ENCODE assay signal across 15 mouse cellular contexts in the genomic region with DNA sequence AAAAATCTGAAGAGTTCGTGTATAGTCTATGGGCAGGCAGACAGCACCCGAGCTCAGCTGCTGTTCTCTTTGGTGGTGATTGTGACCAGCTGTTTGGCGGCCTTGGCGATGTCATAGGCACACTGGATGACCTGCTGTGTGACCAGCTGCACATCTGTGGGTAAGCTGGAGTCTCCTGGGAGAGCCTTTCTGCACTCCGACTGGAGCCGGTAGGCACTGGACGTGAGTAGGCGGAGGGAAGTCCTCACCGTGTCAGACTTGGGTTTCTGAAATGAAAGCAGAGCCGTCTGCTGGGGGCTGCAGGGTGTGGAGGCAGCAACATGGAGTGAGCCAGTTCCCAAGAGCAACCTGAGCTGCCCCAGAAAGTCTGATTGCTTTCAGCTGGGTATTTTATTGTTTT. TPM values are rescaled to one million over a fixed set of nuclear protein-coding genes. Genes with fewer than 3 reads are reported as not detected.
DNase-seq lines count a peak whose midpoint lies in the region; ATAC-seq and TF ChIP-seq lines count a peak whose summit lies in the region.
"Had no signal": no experiment of that assay in that cellular context is flagged by ENCODE, and none has a peak within 500 bp of the region (broad histone marks: within the 10 kb centered on the region; RNA-seq: fewer than 3 reads in every experiment).

No protein-coding gene starts in this region.

- no peak overlapping the region for H3K4me3 ChIP-seq in lung, embryonic 14.5 days (ENCODE audit: low read depth, low read length)
- H3K4me3 ChIP-seq in lung, adult 2 months (replicated peaks; ENCODE audit: extremely low read depth, low read depth, low read length): no peak overlapping the region
- H3K4me3 ChIP-seq in myocyte: no peak overlapping the region
- H3K4me3 ChIP-seq in midbrain, postnatal 0 days (ENCODE audit: low read depth, low read length): no peak overlapping the region
- H3K4me3 ChIP-seq: heart, embryonic 15.5 days; intestine, embryonic 15.5 days; stomach, embryonic 15.5 days had no signal

- WGBS in lung, embryonic 14.5 days: 61% methylated on average over 10 of the region's 10 CpGs
- 71% methylated on average over 10 of the region's 10 CpGs for WGBS in lung, adult 2 months
- 76% methylated on average over 10 of the region's 10 CpGs for WGBS in midbrain, postnatal 0 days

- peaks cover 80% of the 10 kb centered on the region for H3K36me3 ChIP-seq in lung, embryonic 14.5 days (ENCODE audit: insufficient read depth)
- no peaks in the 10 kb centered on the region for H3K36me3 ChIP-seq in myocyte (ENCODE audit: control insufficient read depth, insufficient read depth)
- H3K36me3 ChIP-seq in midbrain, postnatal 0 days (ENCODE audit: insufficient read depth, low read length): peaks cover 65% of the 10 kb centered on the region

- H3ac ChIP-seq in myocyte (ENCODE audit: control insufficient read depth, insufficient read length): no peak overlapping the region

- peak; percentile 47 for DNase-seq in gastrocnemius, postnatal 25 days
- DNase-seq in gastrocnemius, adult 8-10 months (ENCODE audit: low spot score in 2 of 2): no peak
- peak; percentile 36 for DNase-seq in lung, embryonic 14.5 days
- no peak for DNase-seq in lung, adult 2 months
- peak; percentile 38 for DNase-seq in heart, postnatal 4 days
- DNase-seq in adrenal gland, adult 8-10 months: no peak
- no peak for DNase-seq in midbrain, postnatal 0 days (ENCODE audit: low spot score)
- DNase-seq: cerebellum, adult 9-10 months; forebrain, postnatal 0 days; right cerebral cortex, postnatal 25 days had no signal

- no peak overlapping the region for H3K4me2 ChIP-seq in lung, embryonic 14.5 days
- no peak overlapping the region for H3K4me2 ChIP-seq in myocyte (ENCODE audit: low read depth)
- no peak overlapping the region for H3K4me2 ChIP-seq in midbrain, postnatal 0 days (ENCODE audit: low read depth, low read length, poor library complexity, severe bottlenecking)
- H3K4me2 ChIP-seq: heart, embryonic 15.5 days; intestine, embryonic 15.5 days; stomach, embryonic 15.5 days had no signal

- H3K4me1 ChIP-seq in lung, embryonic 14.5 days (ENCODE audit: insufficient read depth): no peaks in the 10 kb centered on the region
- no peaks in the 10 kb centered on the region for H3K4me1 ChIP-seq in lung, adult 2 months (ENCODE audit: control insufficient read depth, insufficient read depth, low read length)
- H3K4me1 ChIP-seq in midbrain, postnatal 0 days (ENCODE audit: insufficient read depth, low read length): no peaks in the 10 kb centered on the region
- H3K4me1 ChIP-seq: heart, embryonic 15.5 days; stomach, embryonic 15.5 days had no signal

- no peak overlapping the region for H3K9ac ChIP-seq in lung, embryonic 14.5 days
- no peak overlapping the region for H3K9ac ChIP-seq in midbrain, postnatal 0 days (replicated peaks; ENCODE audit: low read length, poor library complexity, severe bottlenecking)
- H3K9ac ChIP-seq: forebrain, postnatal 0 days; heart, embryonic 15.5 days; intestine, embryonic 15.5 days; stomach, embryonic 15.5 days had no signal

- ATAC-seq in lung, embryonic 14.5 days (ENCODE audit: insufficient read depth): no peak
- no peak for ATAC-seq in midbrain, postnatal 0 days (ENCODE audit: low FRiP score)
- ATAC-seq: activated CD4-positive, CD25-positive, alpha-beta regulatory T cell, adult 4 months; forebrain, postnatal 0 days; intestine, embryonic 15.5 days had no signal

- H3K9me3 ChIP-seq in lung, embryonic 14.5 days (ENCODE audit: low read depth, low read length): no peaks in the 10 kb centered on the region
- no peaks in the 10 kb centered on the region for H3K9me3 ChIP-seq in midbrain, postnatal 0 days (ENCODE audit: low read length)
- H3K9me3 ChIP-seq: heart, embryonic 15.5 days; intestine, embryonic 15.5 days; stomach, embryonic 15.5 days had no signal

- H3K27me3 ChIP-seq in lung, embryonic 14.5 days (ENCODE audit: insufficient read depth, low read length): no peaks in the 10 kb centered on the region
- H3K27me3 ChIP-seq in myocyte (ENCODE audit: control insufficient read depth, insufficient read depth, insufficient read length): no peaks in the 10 kb centered on the region
- H3K27me3 ChIP-seq in midbrain, postnatal 0 days (ENCODE audit: insufficient read depth, low read length): no peaks in the 10 kb centered on the region
- H3K27me3 ChIP-seq: heart, embryonic 15.5 days; intestine, embryonic 15.5 days; stomach, embryonic 15.5 days had no signal

- no peak for TF ChIP-seq POLR2A in lung, adult 2 months (IDR thresholded peaks at IDR 0.05; ENCODE audit: borderline replicate concordance, extremely low read depth, low read depth, low read length)
- no peak for TF ChIP-seq POLR2A in myocyte (IDR thresholded peaks at IDR 0.05; ENCODE audit: insufficient read length, low read depth)

- no peak for TF ChIP-seq CTCF in lung, embryonic 14.5 days (IDR thresholded peaks at IDR 0.05; ENCODE audit: low read depth)
- no peak for TF ChIP-seq CTCF in lung, adult 2 months (IDR thresholded peaks at IDR 0.05; ENCODE audit: insufficient read depth, low read length)
- TF ChIP-seq CTCF in midbrain, postnatal 0 days (IDR thresholded peaks at IDR 0.05): no peak

- H3K27ac ChIP-seq in lung, embryonic 14.5 days (ENCODE audit: low read depth): no peak overlapping the region
- no peak overlapping the region for H3K27ac ChIP-seq in midbrain, postnatal 0 days (ENCODE audit: low read depth, low read length)
- H3K27ac ChIP-seq: heart, embryonic 15.5 days; intestine, embryonic 15.5 days; stomach, embryonic 15.5 days had no signal

- H3K79me2 ChIP-seq in myocyte (ENCODE audit: control insufficient read depth, insufficient read depth): no peaks in the 10 kb centered on the region

TF ChIP-seq in myocyte, 11 proteins besides CTCF, POLR2A, EP300 and RAD21:
- TF ChIP-seq POLR2AphosphoS2 (IDR thresholded peaks at IDR 0.05; ENCODE audit: insufficient read length, low read depth): no peak
- TF ChIP-seq MYOD1 (IDR thresholded peaks at IDR 0.05; ENCODE audit: control insufficient read depth in 1 of 3, insufficient read length in 2 of 3, low read depth in 2 of 3): peak in 2 of 3 experiments; percentile 22 to 71

RNA-seq across cellular contexts. Expression of a gene that starts 22.6 kb away (rescaled TPM):
- 1 to 10 TPM; 2.3 to 2.8 TPM for total RNA-seq in gastrocnemius, postnatal 25 days (2021)
- 1 to 10 TPM; 3.1 to 3.9 (median 3.4) TPM for total RNA-seq in gastrocnemius, adult 8-10 months (2022)
- polyA plus RNA-seq in lung, embryonic 14.5 days (2014; fragmentation: Nextera tagmentation; extraction: Ambion mirVana): 13.1 and 14.8 TPM in 2 replicates
- polyA plus RNA-seq in lung, adult 2 months (2012; rRNA removed): 12.2 and 17.3 TPM in 2 replicates
- total RNA-seq in heart, postnatal 4 days (2021): 1 to 10 TPM; 5.3 to 6.8 TPM
- polyA plus RNA-seq in myocyte (2012; fragmentation: generic; extraction: Trizol): 9.3 TPM
- 10 to 100 TPM in 2 of 4 experiments, 1 to 10 TPM in 2; 7.4 to 27.5 (median 12.3) TPM for total RNA-seq in adrenal gland, adult 8-10 months (2022)
- total RNA-seq in midbrain, postnatal 0 days (2014; rRNA removed): 10.9 and 11.2 TPM in 2 replicates
- polyA plus RNA-seq in midbrain, postnatal 0 days (2015; fragmentation: Nextera tagmentation; extraction: Ambion mirVana): 12.6 and 14.4 TPM in 2 replicates

RNA-seq across cellular contexts. Expression of a gene that starts 39.3 kb away (rescaled TPM):
- 1 to 10 TPM; 9.0 to 10.0 TPM for total RNA-seq in gastrocnemius, postnatal 25 days (2021)
- 1 to 10 TPM; 4.9 to 8.5 (median 6.7) TPM for total RNA-seq in gastrocnemius, adult 8-10 months (2022)
- polyA plus RNA-seq in lung, embryonic 14.5 days (2014; fragmentation: Nextera tagmentation; extraction: Ambion mirVana): 71.1 and 74.8 TPM in 2 replicates
- 222 and 259 TPM in 2 replicates for polyA plus RNA-seq in lung, adult 2 months (2012; rRNA removed)
- total RNA-seq in heart, postnatal 4 days (2021): 10 to 100 TPM; 24.4 to 26.8 TPM
- polyA plus RNA-seq in myocyte (2012; fragmentation: generic; extraction: Trizol): 45.2 TPM
- total RNA-seq in adrenal gland, adult 8-10 months (2022): 10 to 100 TPM; 49.4 to 67.4 (median 55.3) TPM
- total RNA-seq in midbrain, postnatal 0 days (2014; rRNA removed): 27.0 and 42.1 TPM in 2 replicates
- 32.6 and 35.3 TPM in 2 replicates for polyA plus RNA-seq in midbrain, postnatal 0 days (2015; fragmentation: Nextera tagmentation; extraction: Ambion mirVana)

RNA-seq across cellular contexts. Expression of a gene that starts 44.3 kb away (rescaled TPM):
- total RNA-seq in gastrocnemius, postnatal 25 days (2021): 10 to 100 TPM; 21.7 to 22.1 TPM
- 10 to 100 TPM; 12.8 to 15.7 (median 14.4) TPM for total RNA-seq in gastrocnemius, adult 8-10 months (2022)
- 83.2 and 86.4 TPM in 2 replicates for polyA plus RNA-seq in lung, embryonic 14.5 days (2014; fragmentation: Nextera tagmentation; extraction: Ambion mirVana)
- 92.1 and 104 TPM in 2 replicates for polyA plus RNA-seq in lung, adult 2 months (2012; rRNA removed)
- 10 to 100 TPM; 60.6 to 60.8 TPM for total RNA-seq in heart, postnatal 4 days (2021)
- polyA plus RNA-seq in myocyte (2012; fragmentation: generic; extraction: Trizol): 51.2 TPM
- 10 to 100 TPM; 66.7 to 96.6 (median 86.8) TPM for total RNA-seq in adrenal gland, adult 8-10 months (2022)
- total RNA-seq in midbrain, postnatal 0 days (2014; rRNA removed): 39.3 and 47.3 TPM in 2 replicates
- 22.4 and 24.9 TPM in 2 replicates for polyA plus RNA-seq in midbrain, postnatal 0 days (2015; fragmentation: Nextera tagmentation; extraction: Ambion mirVana)

RNA-seq across cellular contexts. Expression of a gene that starts 45.2 kb away (rescaled TPM):
- 10 to 100 TPM; 16.1 to 21.7 TPM for total RNA-seq in gastrocnemius, postnatal 25 days (2021)
- 10 to 100 TPM; 12.7 to 19.4 (median 16.6) TPM for total RNA-seq in gastrocnemius, adult 8-10 months (2022)
- 45.9 and 51.8 TPM in 2 replicates for polyA plus RNA-seq in lung, embryonic 14.5 days (2014; fragmentation: Nextera tagmentation; extraction: Ambion mirVana)
- 97.6 and 105 TPM in 2 replicates for polyA plus RNA-seq in lung, adult 2 months (2012; rRNA removed)
- total RNA-seq in heart, postnatal 4 days (2021): 10 to 100 TPM; 38.8 to 49.5 TPM
- polyA plus RNA-seq in myocyte (2012; fragmentation: generic; extraction: Trizol): 21.6 TPM
- 10 to 100 TPM; 32.8 to 59.9 (median 45.6) TPM for total RNA-seq in adrenal gland, adult 8-10 months (2022)
- total RNA-seq in midbrain, postnatal 0 days (2014; rRNA removed): 41.8 and 45.1 TPM in 2 replicates
- 25.5 and 33.8 TPM in 2 replicates for polyA plus RNA-seq in midbrain, postnatal 0 days (2015; fragmentation: Nextera tagmentation; extraction: Ambion mirVana)

Comparison
In these comparisons a context has a peak if more than half of its experiments do, and no peak if none do; other contexts are left out.
1. DNase-seq: peak in gastrocnemius, postnatal 25 days (single experiment), lung, embryonic 14.5 days (single experiment) and heart, postnatal 4 days (single experiment); none in gastrocnemius, adult 8-10 months (0 of 2), lung, adult 2 months (single experiment), adrenal gland, adult 8-10 months (single experiment) and midbrain, postnatal 0 days (single experiment).